Mouse (Mus musculus): Measurements from ENCODE around the gene Slc25a36. TPM values are rescaled to one million over a fixed set of nuclear protein-coding genes. Genes with fewer than 3 reads are reported as not detected.

Slc25a36 gene
- polyA plus RNA-seq, 1 experiment from 2014 or later, result 75.6 TPM

DNA sequence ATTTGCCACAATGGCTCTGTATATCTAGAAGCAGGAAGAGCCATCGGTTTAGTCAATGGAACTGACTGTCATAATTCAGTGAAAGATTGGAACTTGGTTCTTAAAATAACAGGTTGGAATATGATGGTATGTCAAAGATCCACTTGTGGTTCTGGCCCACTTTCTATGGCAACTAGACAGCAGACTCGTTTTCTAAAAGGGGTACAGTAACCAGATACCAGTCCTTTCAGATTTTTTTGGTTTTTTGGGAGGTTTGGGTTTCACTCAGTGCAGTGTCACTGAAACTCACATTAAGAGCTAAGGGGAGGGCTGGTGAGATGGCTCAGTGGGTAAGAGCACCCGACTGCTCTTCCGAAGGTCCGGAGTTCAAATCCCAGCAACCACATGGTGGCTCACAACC, 41.5 kb downstream of the Slc25a36 start:
- ATAC-seq (ENCODE audit: insufficient number of reproducible peaks, low FRiP score, low TSS enrichment, low read depth) (no peak), DNase-seq (ENCODE audit: low spot score) (no peak)
- Histone ChIP-seq H3K4me1 (ENCODE audit: control insufficient read depth, insufficient read depth, low read length) (peaks cover 2% of the 10 kb centered on the region; the same call in 1 of the 2 replicates), H3K27me3 (ENCODE audit: control insufficient read depth, insufficient read depth, low read length) (no peaks in the 10 kb centered on the region), H3K36me3 (ENCODE audit: control insufficient read depth, insufficient read depth, low read length) (no peaks in the 10 kb centered on the region), H3K9me3 (ENCODE audit: control insufficient read depth, low read length) (no peaks in the 10 kb centered on the region), H3K9ac (ENCODE audit: low read length) (no peak overlapping the region), H3K4me3 (ENCODE audit: low read depth, low read length) (no peak overlapping the region), H3K27ac (replicated peaks; ENCODE audit: low read depth, low read length) (no peak overlapping the region), H3K4me2 (ENCODE audit: low read depth, severe bottlenecking) (no peak overlapping the region)
- 90% methylated on average over 5 of the region's 5 CpGs for WGBS

DNA sequence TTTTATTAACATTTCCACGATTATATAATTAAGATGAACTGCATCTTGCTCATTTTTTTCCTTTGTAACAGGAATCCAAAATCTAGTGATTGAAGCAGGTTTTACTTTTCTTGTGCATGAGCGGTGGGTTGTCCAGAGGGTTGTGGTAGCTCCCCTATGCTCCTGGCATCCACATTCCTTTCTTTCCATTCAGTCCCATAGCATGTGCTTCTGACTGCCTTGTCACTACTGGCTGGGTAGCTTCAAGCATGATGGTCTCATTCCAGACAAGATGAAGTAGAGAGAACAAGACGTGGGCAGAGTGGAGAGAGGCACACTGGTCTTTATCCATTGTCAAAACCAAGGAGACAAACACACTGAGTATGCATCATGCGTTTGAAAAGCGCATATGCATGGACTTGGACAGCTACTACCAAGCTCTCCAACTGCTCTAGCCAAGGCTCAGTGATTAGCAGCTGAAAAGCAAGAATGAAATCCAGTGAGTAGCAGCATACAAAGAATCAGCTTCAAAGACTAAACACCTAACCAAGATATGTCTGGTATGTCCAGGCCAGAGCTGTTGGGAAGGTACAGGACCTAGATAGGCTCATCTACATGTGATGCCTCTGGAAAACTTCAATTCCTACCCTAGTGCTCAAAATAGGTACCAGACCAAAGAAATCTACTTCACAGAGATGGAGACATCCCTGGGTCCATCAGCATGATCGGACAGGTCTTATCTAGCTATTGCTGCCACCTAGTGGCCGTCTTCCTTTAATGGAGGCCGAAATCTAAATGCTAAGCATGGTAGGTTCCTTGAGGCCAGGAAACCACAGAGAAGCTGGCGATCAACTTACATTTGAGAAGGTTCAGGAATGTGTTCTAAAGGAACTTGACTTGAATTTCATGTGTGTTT, 42.5 kb downstream of the Slc25a36 start:
- no peak overlapping the region for H3K9ac ChIP-seq (ENCODE audit: low read length)
- H3K27me3 ChIP-seq (ENCODE audit: control insufficient read depth, insufficient read depth, low read length), result no peaks in the 10 kb centered on the region
- no peak overlapping the region for H3K27ac ChIP-seq (replicated peaks; ENCODE audit: low read depth, low read length)
- no peaks in the 10 kb centered on the region for H3K36me3 ChIP-seq (ENCODE audit: control insufficient read depth, insufficient read depth, low read length)
- ATAC-seq (ENCODE audit: insufficient number of reproducible peaks, low FRiP score, low TSS enrichment, low read depth) (peak; percentile 80), DNase-seq (ENCODE audit: low spot score) (peak; percentile 89)
- WGBS, result 57% methylated on average over 9 of the region's 9 CpGs
- peaks cover 2% of the 10 kb centered on the region; the same call in 1 of the 2 replicates for H3K4me1 ChIP-seq (ENCODE audit: control insufficient read depth, insufficient read depth, low read length)
- no peak overlapping the region for H3K4me3 ChIP-seq (ENCODE audit: low read depth, low read length)
- H3K4me2 ChIP-seq (ENCODE audit: low read depth, severe bottlenecking), result no peak overlapping the region
- no peaks in the 10 kb centered on the region for H3K9me3 ChIP-seq (ENCODE audit: control insufficient read depth, low read length)

DNA sequence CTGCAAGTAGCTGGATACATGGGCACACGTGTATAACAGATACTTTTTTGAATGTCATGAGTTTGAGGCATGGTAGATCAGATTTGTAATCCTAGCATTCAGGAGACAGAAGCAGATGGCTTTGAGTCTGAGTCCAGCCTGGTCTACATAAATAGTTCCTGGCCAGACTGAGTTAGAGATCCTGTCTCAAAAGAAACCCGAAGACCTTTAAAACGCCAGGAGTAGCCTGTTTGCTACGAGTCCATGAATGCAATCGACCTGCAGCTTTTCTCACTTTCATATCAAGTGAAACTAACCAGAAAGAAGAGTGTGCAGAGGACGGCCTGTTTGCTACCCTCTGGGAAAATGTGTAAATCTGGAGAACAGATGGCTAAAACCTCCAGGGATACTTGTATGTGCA, 43.2 kb downstream of the Slc25a36 start:
- Histone ChIP-seq H3K27me3 (ENCODE audit: control insufficient read depth, insufficient read depth, low read length) (no peaks in the 10 kb centered on the region), H3K36me3 (ENCODE audit: control insufficient read depth, insufficient read depth, low read length) (no peaks in the 10 kb centered on the region), H3K4me2 (ENCODE audit: low read depth, severe bottlenecking) (no peak overlapping the region), H3K4me1 (ENCODE audit: control insufficient read depth, insufficient read depth, low read length) (peaks cover 2% of the 10 kb centered on the region; the same call in 1 of the 2 replicates), H3K27ac (replicated peaks; ENCODE audit: low read depth, low read length) (no peak overlapping the region), H3K9ac (ENCODE audit: low read length) (no peak overlapping the region), H3K9me3 (ENCODE audit: control insufficient read depth, low read length) (no peaks in the 10 kb centered on the region), H3K4me3 (ENCODE audit: low read depth, low read length) (no peak overlapping the region)
- ATAC-seq (ENCODE audit: insufficient number of reproducible peaks, low FRiP score, low TSS enrichment, low read depth) (no peak), DNase-seq (ENCODE audit: low spot score) (no peak)
- WGBS, result 88% methylated on average over 6 of the region's 6 CpGs

DNA sequence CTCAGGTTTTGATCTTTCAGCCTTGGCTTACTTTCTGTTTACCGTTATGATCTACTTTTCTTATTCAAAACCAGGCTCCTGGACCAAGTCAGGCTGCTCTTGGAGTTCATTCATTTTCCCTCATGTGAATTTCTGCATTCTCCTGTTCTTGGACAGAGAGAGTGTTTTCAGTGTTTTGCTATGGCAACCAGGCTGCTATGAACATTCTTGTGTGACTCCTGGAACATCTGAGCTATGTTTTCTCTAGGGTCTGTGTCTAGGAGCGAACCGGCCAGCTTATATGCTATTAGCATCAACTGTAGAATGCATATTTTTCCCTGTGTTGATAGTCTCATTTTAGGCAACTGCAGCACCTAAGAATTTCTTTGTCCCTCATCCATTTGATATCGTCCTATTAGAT, 45.1 kb downstream of the Slc25a36 start:
- 91% methylated on average over 4 of the region's 4 CpGs for WGBS
- peaks cover 5% of the 10 kb centered on the region for H3K4me1 ChIP-seq (ENCODE audit: control insufficient read depth, insufficient read depth, low read length)
- no peak overlapping the region for H3K4me3 ChIP-seq (ENCODE audit: low read depth, low read length)
- ATAC-seq (ENCODE audit: insufficient number of reproducible peaks, low FRiP score, low TSS enrichment, low read depth) (no peak), DNase-seq (ENCODE audit: low spot score) (no peak)
- no peak overlapping the region for H3K27ac ChIP-seq (replicated peaks; ENCODE audit: low read depth, low read length)
- H3K36me3 ChIP-seq (ENCODE audit: control insufficient read depth, insufficient read depth, low read length), result no peaks in the 10 kb centered on the region
- no peaks in the 10 kb centered on the region for H3K27me3 ChIP-seq (ENCODE audit: control insufficient read depth, insufficient read depth, low read length)
- no peak overlapping the region for H3K4me2 ChIP-seq (ENCODE audit: low read depth, severe bottlenecking)
- H3K9ac ChIP-seq (ENCODE audit: low read length), result no peak overlapping the region
- H3K9me3 ChIP-seq (ENCODE audit: control insufficient read depth, low read length), result no peaks in the 10 kb centered on the region

DNA sequence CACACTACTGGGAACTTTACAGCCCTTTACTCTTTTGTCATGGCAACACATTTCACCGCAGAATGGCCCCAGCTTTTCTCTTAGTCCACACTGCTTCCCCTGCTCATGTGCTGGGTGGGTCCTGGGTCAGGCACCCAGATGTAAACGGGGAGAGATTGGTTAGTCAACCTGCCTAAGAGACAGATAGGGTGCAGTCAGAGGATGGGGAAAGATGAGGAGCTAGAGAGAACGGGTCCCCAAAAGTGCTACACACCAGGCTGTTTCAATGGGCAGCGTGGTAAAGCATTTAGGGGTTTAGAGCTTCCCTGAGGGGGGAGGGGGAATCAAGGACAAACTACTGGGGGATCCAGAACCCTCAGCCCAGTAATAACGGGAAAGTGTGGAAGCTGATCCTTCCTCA, 45.7 kb downstream of the Slc25a36 start:
- H3K27me3 ChIP-seq (ENCODE audit: control insufficient read depth, insufficient read depth, low read length), result no peaks in the 10 kb centered on the region
- DNase-seq (ENCODE audit: low spot score) (no peak), ATAC-seq (ENCODE audit: insufficient number of reproducible peaks, low FRiP score, low TSS enrichment, low read depth) (no peak)
- no peak overlapping the region for H3K9ac ChIP-seq (ENCODE audit: low read length)
- no peak overlapping the region for H3K27ac ChIP-seq (replicated peaks; ENCODE audit: low read depth, low read length)
- no peaks in the 10 kb centered on the region for H3K9me3 ChIP-seq (ENCODE audit: control insufficient read depth, low read length)
- no peaks in the 10 kb centered on the region for H3K36me3 ChIP-seq (ENCODE audit: control insufficient read depth, insufficient read depth, low read length)
- H3K4me2 ChIP-seq (ENCODE audit: low read depth, severe bottlenecking), result no peak overlapping the region
- H3K4me1 ChIP-seq (ENCODE audit: control insufficient read depth, insufficient read depth, low read length), result peaks cover 9% of the 10 kb centered on the region
- WGBS, result 61% methylated on average over 5 of the region's 5 CpGs
- H3K4me3 ChIP-seq (ENCODE audit: low read depth, low read length), result no peak overlapping the region

DNA sequence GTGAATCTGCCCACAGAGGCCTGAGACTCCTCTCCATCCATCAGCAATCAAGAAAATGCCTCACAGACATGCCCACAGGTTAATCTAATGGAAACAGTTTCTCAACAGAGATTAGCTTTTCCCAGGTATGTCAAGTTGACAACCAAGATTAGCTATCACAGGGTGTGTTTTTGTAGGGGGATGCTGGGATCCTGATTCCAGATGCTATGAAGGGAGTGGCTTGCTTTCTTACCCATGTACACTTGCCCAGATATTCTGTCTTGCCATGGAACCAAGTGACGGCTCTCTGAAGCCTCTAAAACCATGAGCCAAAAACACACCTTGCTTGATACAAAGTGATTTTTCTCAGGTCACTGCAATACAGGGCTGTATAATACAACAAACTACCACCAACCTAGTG, 46.8 kb downstream of the Slc25a36 start:
- 69% methylated on average over 1 of the region's 1 CpGs for WGBS
- no peak for DNase-seq (ENCODE audit: low spot score)
- no peak overlapping the region for H3K4me3 ChIP-seq (ENCODE audit: low read depth, low read length)
- no peak overlapping the region for H3K27ac ChIP-seq (replicated peaks; ENCODE audit: low read depth, low read length)
- H3K4me2 ChIP-seq (ENCODE audit: low read depth, severe bottlenecking), result no peak overlapping the region
- H3K27me3 ChIP-seq (ENCODE audit: control insufficient read depth, insufficient read depth, low read length), result no peaks in the 10 kb centered on the region
- H3K9me3 ChIP-seq (ENCODE audit: control insufficient read depth, low read length), result no peaks in the 10 kb centered on the region
- peaks cover 9% of the 10 kb centered on the region for H3K4me1 ChIP-seq (ENCODE audit: control insufficient read depth, insufficient read depth, low read length)
- no peaks in the 10 kb centered on the region for H3K36me3 ChIP-seq (ENCODE audit: control insufficient read depth, insufficient read depth, low read length)
- ATAC-seq (ENCODE audit: insufficient number of reproducible peaks, low FRiP score, low TSS enrichment, low read depth), result no peak
- no peak overlapping the region for H3K9ac ChIP-seq (ENCODE audit: low read length)

DNA sequence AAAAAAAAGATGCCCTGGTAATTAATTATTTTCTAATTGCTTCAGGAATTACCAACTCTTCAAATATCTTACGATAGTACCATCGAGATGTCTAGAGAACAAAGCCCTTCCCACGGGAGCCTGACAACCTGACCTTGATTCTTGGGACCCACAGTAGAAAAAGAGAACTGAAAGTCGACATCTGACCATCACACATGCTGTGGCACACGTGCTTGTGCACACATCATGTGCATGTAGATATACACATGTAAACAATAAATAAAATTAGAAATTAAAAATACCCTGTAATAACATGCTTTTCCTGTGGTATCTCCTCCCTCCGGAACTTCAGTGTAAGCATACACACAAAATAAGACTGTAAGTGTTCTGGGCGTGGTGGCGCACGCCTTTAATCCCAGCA, 49.3 kb downstream of the Slc25a36 start:
- no peak overlapping the region for H3K9ac ChIP-seq (ENCODE audit: low read length)
- no peak overlapping the region for H3K4me3 ChIP-seq (ENCODE audit: low read depth, low read length)
- H3K27me3 ChIP-seq (ENCODE audit: control insufficient read depth, insufficient read depth, low read length), result no peaks in the 10 kb centered on the region
- H3K27ac ChIP-seq (replicated peaks; ENCODE audit: low read depth, low read length), result no peak overlapping the region
- WGBS, result 96% methylated on average over 9 of the region's 9 CpGs
- no peaks in the 10 kb centered on the region for H3K36me3 ChIP-seq (ENCODE audit: control insufficient read depth, insufficient read depth, low read length)
- no peak overlapping the region for H3K4me2 ChIP-seq (ENCODE audit: low read depth, severe bottlenecking)
- H3K4me1 ChIP-seq (ENCODE audit: control insufficient read depth, insufficient read depth, low read length), result peaks cover 11% of the 10 kb centered on the region
- H3K9me3 ChIP-seq (ENCODE audit: control insufficient read depth, low read length), result no peaks in the 10 kb centered on the region
- no peak for ATAC-seq (ENCODE audit: insufficient number of reproducible peaks, low FRiP score, low TSS enrichment, low read depth)
- no peak for DNase-seq (ENCODE audit: low spot score)

DNA sequence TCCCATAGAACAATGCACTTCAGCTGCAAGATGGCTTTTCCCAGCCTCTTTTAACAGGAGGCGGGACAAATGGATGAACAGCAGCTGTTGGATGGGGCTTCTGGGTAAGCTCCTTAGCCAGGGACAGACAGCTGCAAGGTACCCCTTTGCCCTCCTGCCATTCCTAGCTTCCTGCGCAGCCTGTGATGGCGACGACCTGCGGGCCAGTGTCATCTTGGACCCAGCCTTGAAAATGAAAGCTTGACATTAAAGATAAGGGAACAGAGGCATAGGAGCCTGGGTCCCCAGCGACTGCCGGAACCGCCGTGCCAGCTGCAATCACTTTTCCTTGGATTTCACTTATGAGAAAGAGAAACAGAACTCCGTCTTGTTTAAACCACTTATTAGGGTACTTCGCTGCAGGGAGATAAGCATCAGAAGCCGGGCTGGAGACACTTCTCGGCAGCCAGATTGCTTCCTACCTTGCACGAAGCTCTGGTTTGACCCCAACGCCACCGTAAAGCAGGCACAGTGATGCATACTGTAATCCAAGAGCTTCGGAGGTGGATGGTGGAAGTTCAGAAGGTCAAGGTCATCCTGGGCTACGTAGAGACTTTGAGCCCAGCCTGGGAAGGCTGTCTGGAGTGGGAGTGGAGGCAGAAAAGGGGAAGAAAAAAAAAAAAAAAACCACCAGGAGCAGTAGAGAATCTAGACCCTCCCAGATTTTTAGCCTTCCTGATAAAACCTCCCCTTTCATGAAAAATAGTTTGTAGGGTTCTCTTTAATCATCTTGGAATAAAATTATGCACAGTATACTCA, 54.2 kb downstream of the Slc25a36 start:
- WGBS, result 43% methylated on average over 18 of the region's 18 CpGs
- Histone ChIP-seq H3K9me3 (ENCODE audit: control insufficient read depth, low read length) (no peaks in the 10 kb centered on the region), H3K36me3 (ENCODE audit: control insufficient read depth, insufficient read depth, low read length) (no peaks in the 10 kb centered on the region), H3K27ac (replicated peaks; ENCODE audit: low read depth, low read length) (no peak overlapping the region), H3K9ac (ENCODE audit: low read length) (no peak overlapping the region), H3K4me1 (ENCODE audit: control insufficient read depth, insufficient read depth, low read length) (peaks cover 9% of the 10 kb centered on the region; the same call in 1 of the 2 replicates), H3K4me3 (ENCODE audit: low read depth, low read length) (no peak overlapping the region), H3K4me2 (ENCODE audit: low read depth, severe bottlenecking) (no peak overlapping the region), H3K27me3 (ENCODE audit: control insufficient read depth, insufficient read depth, low read length) (no peaks in the 10 kb centered on the region)
- ATAC-seq (ENCODE audit: insufficient number of reproducible peaks, low FRiP score, low TSS enrichment, low read depth) (0 out of 2 replicates have a peak, but pooled peaks have one; percentile 17), DNase-seq (ENCODE audit: low spot score) (no peak)
